Mouse (Mus musculus) G1E (cell line): ENCODE results near the gene Lmx1a. TPM values are rescaled to one million over a fixed set of nuclear protein-coding genes. Genes with fewer than 3 reads are reported as not detected.

ENCODE experiments used
- ATAC-seq: 2 replicates; pipeline ENCODE4 v1.8.0; 2016; ENCODE audit warnings: mild to moderate bottlenecking; ENCODE audit not compliant: insufficient number of reproducible peaks, poor library complexity, low FRiP score, severe bottlenecking; ENCODE audit errors: extremely low read depth
- DNase-seq: peaks from one replicate; pipeline ENCODE4 v3.0.0; 2012; ENCODE audit warnings: low spot score
- H3K27me3 ChIP-seq: 2 replicates; pipeline ENCODE4 v1.6.1; 2012; ENCODE audit warnings: mild to moderate bottlenecking, low read length, inconsistent platforms; ENCODE audit not compliant: insufficient read depth
- H3K36me3 ChIP-seq: replicated peaks from 2 replicates; pipeline ENCODE3; 2012; ENCODE audit warnings: mild to moderate bottlenecking, inconsistent platforms
- H3K4me1 ChIP-seq: 2 replicates; pipeline ENCODE4 v1.6.1; 2012; ENCODE audit warnings: low read depth, low read length, inconsistent platforms, mixed read lengths; ENCODE audit not compliant: insufficient read depth
- H3K4me3 ChIP-seq: 2 replicates; pipeline ENCODE4 v1.5.1; 2012; ENCODE audit warnings: low read depth, mild to moderate bottlenecking, inconsistent platforms, low read length, moderate library complexity, mixed read lengths
- H3K9me3 ChIP-seq: replicated peaks from 2 replicates; pipeline ENCODE4 v1.6.1; 2012; ENCODE audit warnings: inconsistent platforms
- CTCF ChIP-seq: IDR thresholded peaks from 2 replicates; pipeline ENCODE4 v1.5.1; 2012; ENCODE audit warnings: low read depth, low read length, inconsistent platforms, mixed read lengths
- GATA1 ChIP-seq: IDR thresholded peaks from 2 replicates; pipeline ENCODE4 v1.6.1; 2012; ENCODE audit warnings: borderline replicate concordance, low read length, inconsistent platforms, mixed read lengths
- GATA2 ChIP-seq: IDR thresholded peaks from 2 replicates; pipeline ENCODE4 v1.6.1; 2012; ENCODE audit warnings: low read depth, low read length, inconsistent platforms, borderline replicate concordance
- POLR2AphosphoS5 ChIP-seq: IDR thresholded peaks from 2 replicates; pipeline ENCODE4 v1.6.1; 2012; ENCODE audit warnings: low read depth, low read length, inconsistent platforms; ENCODE audit not compliant: insufficient replicate concordance
- TAL1 ChIP-seq: conservative IDR thresholded peaks from 2 replicates; pipeline ENCODE4 v1.6.1; 2012; ENCODE audit warnings: low read depth, low read length, inconsistent platforms, mixed read lengths
- polyA plus RNA-seq: library from polyadenylated mRNA; stranded (reverse); fragments of >175 nt; gene quantifications from 2 replicates; pipeline ENCODE4 v1.2.3, GENCODE M21; 2012
- total RNA-seq, 2 experiments: library from RNA; stranded (forward) in 1 of 2; stranded (reverse) in 1 of 2; fragments of 200-1000 nt in 1 of 2; fragments of >200 nt in 1 of 2; fragmentation: Nextera tagmentation in 1 of 2; gene quantifications; 2 replicates each; pipeline ENCODE4 v1.2.3; 2014 to 2017

Gene Lmx1a
- total and polyA plus RNA-seq, 3 experiments = 0.05 TPM; not detected in 2

DNA sequence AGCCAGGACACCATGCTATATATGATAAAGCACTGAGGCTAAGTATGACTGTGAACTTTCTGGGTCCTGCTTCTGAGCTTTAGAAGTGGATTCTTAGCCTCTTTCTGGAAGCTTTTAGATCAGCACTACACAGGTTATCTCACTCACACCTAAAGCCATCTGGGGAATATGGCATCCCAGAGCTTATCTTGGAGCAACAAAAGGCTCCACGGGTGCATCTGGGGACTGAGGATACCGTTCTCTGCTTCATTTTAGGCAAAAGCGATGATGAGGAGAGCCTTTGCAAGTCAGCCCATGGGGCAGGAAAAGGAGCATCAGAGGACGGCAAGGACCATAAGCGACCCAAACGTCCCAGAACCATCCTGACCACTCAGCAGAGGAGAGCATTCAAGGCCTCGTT lies 141.3 kb downstream of the Lmx1a start:
- Histone ChIP-seq H3K27me3 (no peaks in the 10 kb centered on the region), H3K4me1 (no peaks in the 10 kb centered on the region)
- no peak for ATAC-seq

DNA sequence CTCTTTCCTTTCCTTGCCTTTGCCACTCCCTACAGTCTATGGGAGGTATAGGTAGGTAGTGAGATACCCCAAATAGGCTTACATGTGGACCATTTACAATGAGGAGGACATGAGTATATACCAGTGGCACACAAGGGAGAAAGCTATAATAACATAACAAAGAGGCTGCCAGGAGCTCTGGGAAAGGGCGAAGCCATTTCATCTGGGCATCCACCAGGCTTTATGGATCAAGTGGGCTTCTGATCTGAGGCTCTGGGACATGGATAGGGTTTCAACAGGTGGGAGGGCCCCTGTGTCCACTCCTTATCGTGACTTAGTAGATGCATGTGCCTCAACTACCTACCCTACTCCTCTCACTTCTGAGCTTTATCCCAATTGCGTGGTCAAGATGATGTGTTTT lies 142.6 kb downstream of the Lmx1a start:
- ATAC-seq = no peak
- H3K4me3 ChIP-seq = no peak overlapping the region
- no peak for DNase-seq
- no peak for TF ChIP-seq CTCF
- TF ChIP-seq POLR2AphosphoS5 = no peak
- no peak for TF ChIP-seq GATA2
- no peak for TF ChIP-seq TAL1
- TF ChIP-seq GATA1 = no peak
- H3K4me1 ChIP-seq = no peaks in the 10 kb centered on the region
- no peaks in the 10 kb centered on the region for H3K36me3 ChIP-seq
- H3K27me3 ChIP-seq = no peaks in the 10 kb centered on the region
- peaks cover 15% of the 10 kb centered on the region for H3K9me3 ChIP-seq

More for the DNA sequence above, 141.3 kb downstream of the Lmx1a start:
- TF ChIP-seq CTCF = no peak
- DNase-seq = no peak
- H3K9me3 ChIP-seq = peaks cover 15% of the 10 kb centered on the region
- H3K36me3 ChIP-seq = no peaks in the 10 kb centered on the region
- H3K4me3 ChIP-seq = no peak overlapping the region

DNA sequence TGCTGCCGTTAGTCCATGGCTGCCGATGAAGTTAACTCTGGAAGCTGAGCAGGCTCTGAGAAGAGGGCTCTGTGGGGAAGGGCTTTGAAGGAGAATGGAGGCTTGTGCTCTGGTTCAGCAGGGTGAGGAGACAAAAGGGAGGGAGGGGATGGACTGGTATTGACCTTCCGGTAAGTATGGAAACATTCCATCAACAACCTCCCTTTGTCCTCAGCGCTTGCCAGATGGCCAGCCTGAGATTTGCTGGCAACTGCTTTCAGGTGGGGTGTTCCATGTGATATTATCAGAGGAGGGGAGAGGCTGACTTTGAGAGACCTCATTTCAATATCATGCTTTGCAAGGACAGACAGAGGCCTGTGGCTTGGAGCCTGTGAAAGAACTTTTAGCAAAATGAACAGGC lies 165.8 kb downstream of the Lmx1a start:
- Histone ChIP-seq H3K27me3 (no peaks in the 10 kb centered on the region), H3K9me3 (peaks cover 26% of the 10 kb centered on the region), H3K4me3 (no peak overlapping the region), H3K4me1 (no peaks in the 10 kb centered on the region), H3K36me3 (no peaks in the 10 kb centered on the region)
- DNase-seq (no peak), ATAC-seq (no peak)
- TF ChIP-seq TAL1 (no peak), GATA2 (no peak), POLR2AphosphoS5 (no peak), GATA1 (no peak), CTCF (no peak)

DNA sequence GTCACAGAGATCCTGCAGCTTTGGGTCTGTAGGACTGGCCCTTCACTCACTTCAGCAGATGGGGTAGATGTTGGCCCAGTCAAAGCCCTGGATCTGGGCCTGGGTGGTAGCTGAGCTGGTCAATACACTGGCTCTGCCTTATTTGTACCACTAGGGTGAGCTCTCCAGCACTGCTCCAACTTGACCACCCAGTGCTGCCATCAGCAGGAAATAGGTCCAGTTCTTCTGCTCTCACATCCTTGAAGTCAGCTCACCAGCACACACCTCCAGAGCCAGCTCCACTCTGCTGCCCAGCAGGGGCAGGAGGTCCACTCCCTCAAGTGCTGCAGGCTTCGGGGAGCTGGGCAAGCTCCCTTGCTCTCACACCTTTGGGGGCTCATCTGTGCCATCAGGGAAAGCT lies 183.0 kb downstream of the Lmx1a start:
- DNase-seq (no peak), ATAC-seq (no peak)
- Histone ChIP-seq H3K4me1 (no peaks in the 10 kb centered on the region), H3K4me3 (no peak overlapping the region), H3K9me3 (peaks cover 62% of the 10 kb centered on the region), H3K27me3 (no peaks in the 10 kb centered on the region), H3K36me3 (no peaks in the 10 kb centered on the region)
- TF ChIP-seq GATA1 (no peak), TAL1 (no peak), CTCF (no peak), POLR2AphosphoS5 (no peak), GATA2 (no peak)

DNA sequence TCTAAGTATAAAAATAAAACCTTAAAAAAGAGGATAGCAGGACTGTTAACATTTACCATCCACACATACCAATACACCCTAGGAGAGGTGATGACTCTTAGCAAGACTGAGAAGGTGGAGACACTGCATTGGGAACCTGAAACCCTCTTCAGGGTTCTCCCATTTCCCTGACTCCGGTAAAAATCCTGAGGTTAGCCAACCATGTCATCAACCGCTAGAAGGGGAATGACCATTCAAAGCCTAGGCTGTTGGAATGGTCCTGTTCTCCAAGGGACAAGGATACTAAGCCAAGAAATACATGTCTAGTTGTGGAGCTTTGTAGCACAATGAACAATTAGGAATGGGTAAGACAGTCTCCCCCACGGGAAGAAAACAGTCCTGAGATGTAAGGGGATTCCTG lies 185.1 kb downstream of the Lmx1a start:
- TF ChIP-seq CTCF (no peak), POLR2AphosphoS5 (no peak), TAL1 (no peak), GATA1 (no peak), GATA2 (no peak)
- DNase-seq = no peak
- Histone ChIP-seq H3K27me3 (no peaks in the 10 kb centered on the region), H3K36me3 (no peaks in the 10 kb centered on the region), H3K4me3 (no peak overlapping the region), H3K4me1 (no peaks in the 10 kb centered on the region), H3K9me3 (peaks cover 65% of the 10 kb centered on the region)
- no peak for ATAC-seq

DNA sequence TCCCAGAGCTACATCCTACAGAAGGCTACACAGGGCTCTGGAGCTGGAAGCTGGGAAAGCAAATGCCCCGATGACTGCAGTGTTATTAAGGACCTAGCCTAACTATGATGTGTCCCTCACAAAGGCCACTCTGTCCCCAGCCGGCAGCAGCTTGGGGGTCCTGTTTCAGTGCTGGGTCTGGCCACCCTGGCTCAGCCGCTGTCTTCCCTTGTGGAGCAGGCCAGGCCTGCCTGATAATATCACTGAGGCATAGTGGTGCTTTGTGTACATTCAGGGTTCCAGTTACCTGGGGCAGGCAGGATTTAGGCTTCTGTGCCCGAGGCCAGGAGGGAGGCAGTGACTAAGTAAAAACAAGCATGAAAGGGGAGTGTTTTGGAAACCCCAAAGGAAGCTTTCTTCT lies 188.9 kb downstream of the Lmx1a start:
- TF ChIP-seq GATA2 (no peak), TAL1 (no peak), GATA1 (no peak), CTCF (no peak), POLR2AphosphoS5 (no peak)
- Histone ChIP-seq H3K9me3 (peaks cover 60% of the 10 kb centered on the region), H3K4me3 (no peak overlapping the region), H3K27me3 (no peaks in the 10 kb centered on the region), H3K4me1 (no peaks in the 10 kb centered on the region), H3K36me3 (no peaks in the 10 kb centered on the region)
- no peak for DNase-seq
- ATAC-seq = no peak

DNA sequence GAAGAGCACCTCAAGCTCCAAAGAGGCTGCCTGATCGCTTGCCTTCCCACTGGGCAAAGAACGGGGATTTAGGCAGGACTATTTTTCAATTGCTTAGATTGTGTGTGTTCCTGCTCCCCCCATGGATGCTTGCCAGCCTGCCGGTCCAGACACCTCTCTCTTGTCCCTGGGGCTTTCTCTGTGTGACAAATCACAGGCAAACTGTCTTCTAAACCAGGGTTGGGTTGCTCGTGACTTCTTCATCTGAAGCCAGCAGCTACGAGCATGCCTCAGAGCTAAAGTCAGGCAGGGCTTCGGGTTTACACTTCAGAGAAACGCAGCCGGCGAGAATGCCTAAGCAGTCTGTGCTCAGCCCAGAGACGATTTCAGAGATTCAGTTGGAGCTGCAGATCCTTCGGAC lies 189.3 kb downstream of the Lmx1a start:
- H3K4me3 ChIP-seq = no peak overlapping the region
- no peak for TF ChIP-seq GATA1
- TF ChIP-seq GATA2 = no peak
- TF ChIP-seq CTCF = no peak
- TF ChIP-seq POLR2AphosphoS5 = no peak
- no peak for TF ChIP-seq TAL1
- peaks cover 62% of the 10 kb centered on the region for H3K9me3 ChIP-seq

More for the DNA sequence above, 189.3 kb downstream of the Lmx1a start:
- no peaks in the 10 kb centered on the region for H3K4me1 ChIP-seq
- no peaks in the 10 kb centered on the region for H3K36me3 ChIP-seq
- no peak for ATAC-seq
- no peak for DNase-seq
- H3K27me3 ChIP-seq = no peaks in the 10 kb centered on the region
